Mouse (Mus musculus) midbrain, embryonic 15.5 days (tissue): Measurements from ENCODE around the gene Ryr3. TPM values are rescaled to one million over a fixed set of nuclear protein-coding genes. Genes with fewer than 3 reads are reported as not detected.

Experiments
- ATAC-seq: fragments of 200-750 bp; cut with Nextera tagmentation; replicated peaks from 2 replicates; pipeline ENCODE4 v1.8.0; 2017; ENCODE audit warnings: moderate TSS enrichment
- H3K27ac ChIP-seq: fragments of 300-500 bp; sonication (generic); 2 replicates; pipeline ENCODE4 v1.5.1; 2015; ENCODE audit warnings: mild to moderate bottlenecking, inconsistent platforms
- H3K27me3 ChIP-seq: fragments of 300-500 bp; sonication (generic); replicated peaks from 2 replicates; pipeline ENCODE4 v1.6.1; 2015; ENCODE audit warnings: inconsistent platforms
- H3K36me3 ChIP-seq: fragments of 300-500 bp; sonication (generic); replicated peaks from 2 replicates; pipeline ENCODE4 v1.6.1; 2015; ENCODE audit warnings: inconsistent platforms
- H3K4me1 ChIP-seq: fragments of 300-500 bp; sonication (generic); 2 replicates; pipeline ENCODE4 v1.6.1; 2015; ENCODE audit warnings: inconsistent platforms
- H3K4me2 ChIP-seq: fragments of 300-500 bp; sonication (generic); 2 replicates; pipeline ENCODE4 v1.6.1; 2015; ENCODE audit warnings: inconsistent platforms, mild to moderate bottlenecking, moderate library complexity
- H3K4me3 ChIP-seq: fragments of 300-500 bp; sonication (generic); 2 replicates; pipeline ENCODE4 v1.5.1; 2015; ENCODE audit warnings: mild to moderate bottlenecking, inconsistent platforms
- H3K9ac ChIP-seq: fragments of 300-500 bp; sonication (generic); 2 replicates; pipeline ENCODE4 v1.6.1; 2015; ENCODE audit warnings: mild to moderate bottlenecking, inconsistent platforms
- H3K9me3 ChIP-seq: fragments of 300-500 bp; sonication (generic); 2 replicates; pipeline ENCODE4 v1.6.1; 2016; ENCODE audit warnings: inconsistent platforms
- WGBS: fragments of 180-500 bp; shearing (Covaris S2); methylation state at CpG from one replicate; pipeline ENCODE4 v1.1.7; 2015; ENCODE audit warnings: mixed read lengths; 5-methylcytosine and 5-hydroxymethylcytosine counted together
- polyA plus RNA-seq: library from polyadenylated mRNA; unstranded; fragments of >200 nt; fragmentation: Nextera tagmentation; extraction: Ambion mirVana; gene quantifications from 2 replicates; pipeline ENCODE4 v1.2.1, GENCODE M21; 2015

Gene Ryr3
- polyA plus RNA-seq, 1 experiment from 2014 or later: 6.0 TPM

GRCm38 (mm10) chr2:113178047-113178446 lies 38.8 kb downstream of the Ryr3 start:
- Histone ChIP-seq H3K4me1 (peaks cover 5% of the 10 kb centered on the region; the same call in 1 of the 2 replicates), H3K4me2 (no peak overlapping the region), H3K9me3 (no peaks in the 10 kb centered on the region), H3K4me3 (no peak overlapping the region), H3K36me3 (no peaks in the 10 kb centered on the region), H3K9ac (no peak overlapping the region), H3K27me3 (no peaks in the 10 kb centered on the region), H3K27ac (no peak overlapping the region)
- ATAC-seq: no peak

- Histone ChIP-seq H3K27me3 (no peaks in the 10 kb centered on the region), H3K4me2 (no peak overlapping the region), H3K4me1 (peaks cover 8% of the 10 kb centered on the region; the same call in 1 of the 2 replicates), H3K36me3 (no peaks in the 10 kb centered on the region), H3K27ac (no peak overlapping the region), H3K4me3 (no peak overlapping the region), H3K9ac (no peak overlapping the region), H3K9me3 (no peaks in the 10 kb centered on the region)
- ATAC-seq: peak; percentile 71
- 30% methylated on average over 5 of the region's 5 CpGs for WGBS
These were observed 40.6 kb downstream of the Ryr3 start for GRCm38 (mm10) chr2:113176337-113176736.

GRCm38 (mm10) chr2:113168096-113168495 lies 48.8 kb downstream of the Ryr3 start:
- Histone ChIP-seq H3K9me3 (no peaks in the 10 kb centered on the region), H3K4me1 (0 out of 2 replicates have a peak, but pooled peaks cover 3% of the 10 kb centered on the region), H3K4me3 (no peak overlapping the region), H3K27ac (no peak overlapping the region), H3K36me3 (no peaks in the 10 kb centered on the region), H3K27me3 (no peaks in the 10 kb centered on the region), H3K4me2 (no peak overlapping the region), H3K9ac (no peak overlapping the region)
- 87% methylated on average over 4 of the region's 4 CpGs for WGBS
- no peak for ATAC-seq

GRCm38 (mm10) chr2:113161494-113161893 lies 55.4 kb downstream of the Ryr3 start:
- Histone ChIP-seq H3K9ac (no peak overlapping the region), H3K9me3 (no peaks in the 10 kb centered on the region), H3K36me3 (no peaks in the 10 kb centered on the region), H3K4me2 (no peak overlapping the region), H3K4me1 (no peaks in the 10 kb centered on the region), H3K27me3 (no peaks in the 10 kb centered on the region), H3K27ac (no peak overlapping the region), H3K4me3 (no peak overlapping the region)
- 73% methylated on average over 5 of the region's 5 CpGs for WGBS
- ATAC-seq: peak; percentile 78

GRCm38 (mm10) chr2:113137766-113138165 lies 79.1 kb downstream of the Ryr3 start:
- Histone ChIP-seq H3K9me3 (no peaks in the 10 kb centered on the region), H3K4me1 (no peaks in the 10 kb centered on the region), H3K4me3 (no peak overlapping the region), H3K4me2 (no peak overlapping the region), H3K27ac (no peak overlapping the region), H3K36me3 (no peaks in the 10 kb centered on the region), H3K27me3 (no peaks in the 10 kb centered on the region), H3K9ac (no peak overlapping the region)
- 84% methylated on average over 3 of the region's 3 CpGs for WGBS
- no peak for ATAC-seq

GRCm38 (mm10) chr2:113123476-113123875 lies 93.4 kb downstream of the Ryr3 start:
- no peaks in the 10 kb centered on the region for H3K9me3 ChIP-seq
- WGBS: 63% methylated on average over 1 of the region's 1 CpGs
- ATAC-seq: no peak
- no peaks in the 10 kb centered on the region for H3K4me1 ChIP-seq
- H3K4me2 ChIP-seq: no peak overlapping the region
- H3K9ac ChIP-seq: no peak overlapping the region
- no peak overlapping the region for H3K27ac ChIP-seq
- no peaks in the 10 kb centered on the region for H3K36me3 ChIP-seq
- H3K27me3 ChIP-seq: no peaks in the 10 kb centered on the region
- no peak overlapping the region for H3K4me3 ChIP-seq

- H3K4me1 ChIP-seq: no peaks in the 10 kb centered on the region
- no peak overlapping the region for H3K9ac ChIP-seq
- no peak overlapping the region for H3K4me3 ChIP-seq
- H3K36me3 ChIP-seq: no peaks in the 10 kb centered on the region
- WGBS: 78% methylated on average over 1 of the region's 1 CpGs
- H3K4me2 ChIP-seq: no peak overlapping the region
- no peaks in the 10 kb centered on the region for H3K27me3 ChIP-seq
- no peaks in the 10 kb centered on the region for H3K9me3 ChIP-seq
- no peak overlapping the region for H3K27ac ChIP-seq
- no peak for ATAC-seq
These were observed 97.8 kb downstream of the Ryr3 start for GRCm38 (mm10) chr2:113119080-113119479.

GRCm38 (mm10) chr2:113116788-113117187 lies 100.1 kb downstream of the Ryr3 start:
- no peaks in the 10 kb centered on the region for H3K36me3 ChIP-seq
- H3K4me3 ChIP-seq: no peak overlapping the region
- H3K27me3 ChIP-seq: no peaks in the 10 kb centered on the region
- no peaks in the 10 kb centered on the region for H3K4me1 ChIP-seq
- WGBS: 92% methylated on average over 2 of the region's 2 CpGs
- no peak overlapping the region for H3K9ac ChIP-seq
- no peaks in the 10 kb centered on the region for H3K9me3 ChIP-seq
- no peak for ATAC-seq
- H3K27ac ChIP-seq: no peak overlapping the region
- H3K4me2 ChIP-seq: no peak overlapping the region

- no peak overlapping the region for H3K4me2 ChIP-seq
- H3K9ac ChIP-seq: no peak overlapping the region
- H3K9me3 ChIP-seq: no peaks in the 10 kb centered on the region
- H3K27ac ChIP-seq: no peak overlapping the region
- H3K36me3 ChIP-seq: no peaks in the 10 kb centered on the region
- 92% methylated on average over 4 of the region's 4 CpGs for WGBS
- no peak overlapping the region for H3K4me3 ChIP-seq
- ATAC-seq: no peak
- no peaks in the 10 kb centered on the region for H3K27me3 ChIP-seq
- no peaks in the 10 kb centered on the region for H3K4me1 ChIP-seq
These were observed 101.0 kb downstream of the Ryr3 start for GRCm38 (mm10) chr2:113115897-113116283.

GRCm38 (mm10) chr2:113115248-113115896 lies 101.5 kb downstream of the Ryr3 start:
- Histone ChIP-seq H3K9me3 (no peaks in the 10 kb centered on the region), H3K27me3 (no peaks in the 10 kb centered on the region), H3K4me1 (no peaks in the 10 kb centered on the region), H3K36me3 (no peaks in the 10 kb centered on the region), H3K4me3 (no peak overlapping the region), H3K27ac (no peak overlapping the region), H3K4me2 (no peak overlapping the region), H3K9ac (no peak overlapping the region)
- 85% methylated on average over 4 of the region's 4 CpGs for WGBS
- ATAC-seq: no peak

- Histone ChIP-seq H3K9ac (no peak overlapping the region), H3K4me2 (no peak overlapping the region), H3K36me3 (no peaks in the 10 kb centered on the region), H3K27me3 (no peaks in the 10 kb centered on the region), H3K9me3 (no peaks in the 10 kb centered on the region), H3K27ac (no peak overlapping the region), H3K4me1 (no peaks in the 10 kb centered on the region), H3K4me3 (no peak overlapping the region)
- WGBS: 87% methylated on average over 6 of the region's 6 CpGs
- no peak for ATAC-seq
These were observed 112.3 kb downstream of the Ryr3 start for GRCm38 (mm10) chr2:113104609-113105008.

- ATAC-seq: no peak
- no peaks in the 10 kb centered on the region for H3K27me3 ChIP-seq
- H3K4me1 ChIP-seq: no peaks in the 10 kb centered on the region
- no peak overlapping the region for H3K9ac ChIP-seq
- H3K36me3 ChIP-seq: no peaks in the 10 kb centered on the region
- 68% methylated on average over 4 of the region's 4 CpGs for WGBS
- no peaks in the 10 kb centered on the region for H3K9me3 ChIP-seq
- H3K4me2 ChIP-seq: no peak overlapping the region
- no peak overlapping the region for H3K4me3 ChIP-seq
- no peak overlapping the region for H3K27ac ChIP-seq
These were observed 121.7 kb downstream of the Ryr3 start for GRCm38 (mm10) chr2:113095184-113095583.

GRCm38 (mm10) chr2:113094088-113094487 lies 122.8 kb downstream of the Ryr3 start:
- H3K9ac ChIP-seq: no peak overlapping the region
- no peak overlapping the region for H3K4me3 ChIP-seq
- ATAC-seq: no peak
- no peaks in the 10 kb centered on the region for H3K27me3 ChIP-seq
- no peaks in the 10 kb centered on the region for H3K4me1 ChIP-seq
- no peaks in the 10 kb centered on the region for H3K36me3 ChIP-seq
- H3K4me2 ChIP-seq: no peak overlapping the region
- no peaks in the 10 kb centered on the region for H3K9me3 ChIP-seq
- WGBS: 87% methylated on average over 6 of the region's 6 CpGs
- no peak overlapping the region for H3K27ac ChIP-seq
